Mouse (Mus musculus) embryo, embryonic 10.5 days (tissue): ENCODE results near the gene Lpar1.
"Not testable (repeated sequence)": the region's sequence is repeated elsewhere in the genome, so short reads cannot be mapped to it uniquely, and the experiment has no call there.

Source experiments
- DNase-seq: peaks from one replicate; pipeline ENCODE4 v3.0.0-alpha.2; 2015; ENCODE audit warnings: low spot score

Lpar1 gene

DNA sequence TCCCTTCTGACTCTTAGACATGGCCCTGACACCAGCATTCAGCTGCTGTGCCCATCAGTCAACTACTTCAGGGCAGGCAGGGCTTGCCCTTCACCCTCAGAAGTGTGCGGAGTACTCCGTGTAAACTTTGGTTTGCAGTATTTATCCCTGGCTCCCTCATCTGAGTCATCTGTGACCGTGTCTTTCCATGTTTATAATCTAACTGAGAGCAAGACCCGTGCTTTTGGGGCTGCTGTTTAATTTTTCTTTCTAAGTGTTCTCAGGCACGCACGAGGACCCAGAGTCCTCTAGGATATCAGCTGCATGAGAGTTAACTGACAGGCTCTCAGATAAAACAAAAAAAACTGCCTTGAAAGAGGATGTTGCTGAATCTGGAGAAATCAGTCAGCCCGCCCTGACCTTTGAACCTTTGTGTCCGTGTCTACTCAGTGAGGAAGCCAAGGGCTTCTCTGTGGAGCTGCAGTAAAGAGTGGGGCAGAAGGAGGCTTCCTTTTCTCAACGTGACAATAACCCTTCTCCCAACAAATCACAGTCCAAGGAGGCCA lies 7.7 kb downstream of the Lpar1 start:
- peak; percentile 75 for DNase-seq

DNA sequence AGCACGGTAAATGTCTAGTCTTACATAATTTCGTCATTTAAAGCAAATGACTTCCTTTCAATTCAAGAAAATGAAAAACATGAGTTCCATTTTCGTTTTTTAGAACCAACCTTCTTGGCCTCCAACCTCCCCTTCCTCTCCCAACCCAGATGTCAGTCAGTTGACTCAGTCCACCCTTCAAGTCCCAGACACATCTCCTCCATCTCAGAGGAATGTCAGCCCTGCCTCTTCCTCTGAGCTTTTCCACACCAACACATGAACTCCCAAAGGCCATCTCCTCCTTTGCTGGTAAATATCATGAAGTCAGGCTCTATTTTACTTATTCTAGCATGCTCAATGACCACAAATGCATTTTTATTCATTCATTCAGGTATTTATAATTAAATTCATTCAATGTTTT lies 10.5 kb downstream of the Lpar1 start:
- DNase-seq = no peak

DNA sequence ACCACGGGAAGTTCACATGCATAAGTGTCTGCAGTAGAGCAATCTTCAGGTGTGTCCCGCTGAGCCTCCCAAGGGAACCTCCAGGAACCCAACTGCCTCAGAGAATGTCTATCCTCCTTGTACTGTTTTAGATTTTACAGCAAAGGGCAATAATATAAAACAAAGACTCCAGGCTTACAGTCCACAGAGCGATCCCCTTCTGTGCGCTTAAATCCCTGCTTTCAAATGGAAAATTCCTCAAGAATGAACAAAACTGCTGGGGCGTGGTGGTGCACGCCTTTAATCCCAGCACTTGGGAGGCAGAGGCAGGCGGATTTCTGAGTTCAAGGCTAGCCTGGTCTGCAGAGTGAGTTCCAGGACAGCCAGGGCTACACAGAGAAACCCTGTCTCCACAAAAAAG lies 11.0 kb downstream of the Lpar1 start:
- DNase-seq = not testable (repeated sequence)

DNA sequence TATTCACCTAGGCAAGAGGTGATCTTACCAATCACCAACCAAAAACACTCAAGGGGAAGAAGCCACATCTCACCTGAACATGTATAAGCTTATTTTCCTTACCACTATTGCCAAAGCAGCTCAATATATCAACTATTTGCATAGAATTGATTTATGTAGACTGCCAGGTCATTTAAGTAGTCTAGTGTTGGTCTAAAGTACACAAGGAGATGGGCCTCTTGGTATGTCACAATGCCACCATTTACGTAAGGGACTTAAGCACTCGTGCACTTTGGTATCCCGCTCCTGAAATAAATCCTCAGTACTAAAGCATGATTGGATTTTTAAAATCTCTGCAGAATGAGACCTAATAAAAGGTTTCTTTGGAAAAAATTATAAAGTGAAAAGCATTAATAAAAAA lies 12.9 kb downstream of the Lpar1 start:
- no peak for DNase-seq

DNA sequence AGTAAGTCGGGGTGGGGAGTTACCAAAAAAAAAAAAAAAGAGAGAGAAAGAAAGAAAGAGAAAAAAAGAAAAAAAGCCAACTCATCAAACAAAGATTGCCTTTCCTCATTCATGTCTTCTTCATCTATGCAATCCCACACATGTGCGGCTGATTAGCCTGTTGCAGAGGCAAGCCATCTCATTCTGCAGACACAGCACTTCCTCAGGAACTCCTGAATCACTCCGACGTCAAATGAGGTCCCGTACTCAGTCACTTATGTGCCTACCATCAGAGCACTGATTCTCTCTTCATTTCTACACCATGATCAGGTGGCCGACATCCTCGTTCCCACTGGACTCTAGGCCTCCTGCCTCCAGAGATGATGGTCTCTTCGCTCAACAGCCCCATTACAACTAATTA lies 13.3 kb downstream of the Lpar1 start:
- no peak for DNase-seq

DNA sequence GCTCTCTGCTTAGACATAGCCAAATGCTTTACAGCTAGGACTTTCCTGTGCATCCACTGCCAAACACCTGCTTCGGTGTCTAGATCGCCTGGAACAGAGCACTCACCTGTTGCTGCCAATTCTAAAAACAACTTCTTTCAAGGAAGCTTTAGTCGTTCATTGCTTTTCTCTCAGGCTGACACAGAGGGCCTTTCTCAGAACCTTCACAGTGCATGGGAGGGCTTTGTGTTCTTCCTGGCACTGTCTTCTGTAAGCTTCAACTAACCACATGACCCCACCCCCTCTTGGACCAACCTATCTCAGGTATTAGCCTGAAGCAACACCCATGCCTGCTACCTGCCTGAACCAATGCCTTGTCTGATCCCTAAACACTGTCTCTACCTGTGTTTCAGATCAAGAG lies 15.0 kb downstream of the Lpar1 start:
- no peak for DNase-seq

DNA sequence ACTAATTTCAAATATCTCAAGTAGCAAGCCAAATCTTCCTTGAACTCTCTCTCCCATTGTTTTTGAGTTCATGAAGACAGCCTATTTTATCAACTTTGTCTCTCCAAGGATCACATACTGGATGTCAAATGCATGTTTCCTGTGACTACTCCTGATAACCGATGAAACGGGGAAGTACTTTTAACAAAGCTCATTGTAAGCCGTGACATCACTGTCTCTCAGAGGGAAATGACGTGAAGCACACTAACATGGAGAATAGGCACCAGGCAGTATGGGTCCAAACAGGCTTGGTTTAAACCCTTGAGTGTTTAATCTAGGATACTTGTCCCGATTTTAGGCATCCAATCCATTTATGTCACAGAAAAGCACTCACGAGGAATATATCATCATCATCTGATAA lies 17.9 kb downstream of the Lpar1 start:
- DNase-seq = no peak

DNA sequence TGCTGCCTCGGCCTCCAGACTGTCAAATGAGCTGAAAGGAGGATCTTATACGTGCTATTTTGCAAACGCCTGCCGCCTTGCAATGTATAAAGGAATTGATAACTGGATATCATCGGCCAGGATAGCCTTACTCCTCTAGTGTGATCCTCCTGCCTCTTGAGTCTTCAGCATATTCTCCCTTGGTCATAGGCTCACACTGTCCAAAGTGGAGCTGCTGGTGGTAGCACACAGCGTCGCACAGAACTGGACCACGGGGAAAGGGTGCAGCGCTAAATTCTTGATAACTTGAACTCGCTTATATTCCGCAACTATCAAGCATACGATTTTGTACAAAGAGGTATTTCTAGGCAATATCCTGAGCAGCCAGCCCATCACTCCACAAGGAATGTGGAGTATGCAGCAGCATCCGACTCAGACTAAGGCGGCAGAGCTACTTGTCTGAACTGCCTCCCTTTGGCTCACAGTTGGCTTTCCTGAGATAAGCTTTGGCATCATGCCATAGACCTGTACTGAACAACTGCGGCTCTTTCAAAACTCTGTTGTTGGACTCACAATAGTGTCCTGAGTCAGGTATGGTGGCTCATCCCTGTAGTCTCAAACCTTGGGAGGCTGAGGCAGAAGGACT lies 18.9 kb downstream of the Lpar1 start:
- no peak for DNase-seq

DNA sequence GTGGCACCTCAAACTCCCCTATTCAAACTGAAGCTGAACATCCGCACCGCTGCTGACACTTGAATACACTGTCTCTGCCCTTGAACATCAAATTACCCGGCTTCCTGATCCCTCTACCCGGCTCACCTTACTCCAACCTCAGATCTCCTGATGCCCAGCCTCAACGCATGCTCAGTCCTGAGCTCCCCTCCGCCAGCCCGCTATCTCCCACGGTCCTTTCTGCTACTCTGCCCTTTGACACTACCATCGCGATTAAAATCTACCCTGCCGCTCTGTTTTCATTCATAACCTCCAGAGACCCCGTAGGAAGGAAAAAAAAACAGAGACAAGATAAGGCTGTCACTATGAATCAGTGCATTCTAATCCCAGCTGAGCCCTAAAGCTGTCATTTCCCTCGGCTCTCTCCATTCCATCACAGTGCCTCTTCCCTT lies 19.5 kb downstream of the Lpar1 start:
- DNase-seq = peak; percentile 62

DNA sequence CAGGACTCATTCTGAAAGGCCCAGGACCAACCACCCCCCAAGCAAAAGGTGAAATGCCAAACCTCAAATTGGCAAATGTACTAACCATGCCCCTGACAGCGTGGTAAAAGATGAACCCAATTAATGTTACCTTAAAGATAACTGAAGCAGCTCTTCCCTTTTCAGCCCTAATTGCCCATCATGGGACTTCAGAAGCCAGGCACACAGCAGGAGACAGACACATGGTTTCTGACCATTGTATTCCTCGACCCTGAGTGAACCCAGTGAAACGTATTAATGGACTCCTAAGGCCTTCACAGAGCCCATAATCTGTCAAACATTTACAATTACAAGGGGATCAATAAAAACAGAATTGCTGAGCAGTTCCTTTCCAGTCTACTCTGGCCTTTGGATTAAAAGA lies 20.2 kb downstream of the Lpar1 start:
- peak; percentile 48 for DNase-seq

DNA sequence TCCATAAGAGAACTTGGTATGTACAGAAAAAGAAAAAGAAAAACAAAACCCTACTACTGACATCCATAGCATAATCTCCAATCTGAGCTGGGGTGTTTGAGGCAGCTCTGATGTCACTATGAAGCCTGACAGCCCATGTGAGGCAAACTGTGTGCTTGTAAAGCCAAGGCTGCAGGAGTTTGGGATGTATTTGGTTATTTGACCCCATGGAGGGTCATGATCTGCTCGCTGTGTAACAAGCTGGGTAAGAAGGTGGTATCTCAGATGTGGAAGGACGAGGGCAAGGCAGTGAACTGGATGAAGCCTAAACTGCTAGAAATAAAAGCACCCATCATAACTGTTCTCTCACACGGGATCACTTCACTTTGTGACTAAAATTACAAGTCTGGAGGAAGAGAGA lies 21.4 kb downstream of the Lpar1 start:
- DNase-seq = no peak

DNA sequence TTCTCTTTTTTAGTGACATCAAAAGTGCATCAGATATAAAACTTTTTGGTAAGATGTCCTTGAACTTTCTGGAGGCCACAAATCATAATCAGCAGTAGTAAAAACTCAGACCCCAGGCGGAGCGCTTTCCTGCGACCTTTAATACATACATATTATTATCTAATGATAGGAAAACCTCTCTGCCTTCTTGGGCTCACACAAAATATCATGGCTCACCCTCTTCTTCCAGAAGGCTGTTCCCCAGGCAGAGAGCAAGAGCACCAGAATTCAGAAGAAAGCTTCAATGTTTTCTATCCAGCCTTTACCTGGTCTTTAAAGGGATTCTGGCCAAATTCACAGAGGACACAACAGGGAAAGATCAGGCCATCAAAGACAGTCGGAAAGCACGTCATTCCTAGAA lies 23.0 kb downstream of the Lpar1 start:
- no peak for DNase-seq

DNA sequence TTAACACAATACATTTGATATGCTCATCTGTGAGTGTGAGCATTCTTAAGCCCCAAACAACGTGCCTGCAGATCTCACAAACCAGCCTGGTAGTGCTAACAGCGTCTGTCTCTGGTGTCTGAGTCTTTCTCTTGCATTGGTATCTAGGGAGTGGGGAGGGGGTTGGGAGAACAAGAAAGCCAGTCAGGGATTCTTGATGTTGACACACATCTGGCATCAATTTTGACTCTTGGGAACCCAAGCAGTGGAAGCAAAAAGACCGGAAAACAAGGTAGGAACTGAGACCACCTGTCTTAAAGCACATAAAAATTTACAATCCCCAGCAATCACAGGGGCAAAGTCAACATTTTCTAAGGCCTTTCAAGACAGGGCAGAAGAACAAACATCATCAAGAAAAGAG lies 23.4 kb downstream of the Lpar1 start:
- peak; percentile 82 for DNase-seq

DNA sequence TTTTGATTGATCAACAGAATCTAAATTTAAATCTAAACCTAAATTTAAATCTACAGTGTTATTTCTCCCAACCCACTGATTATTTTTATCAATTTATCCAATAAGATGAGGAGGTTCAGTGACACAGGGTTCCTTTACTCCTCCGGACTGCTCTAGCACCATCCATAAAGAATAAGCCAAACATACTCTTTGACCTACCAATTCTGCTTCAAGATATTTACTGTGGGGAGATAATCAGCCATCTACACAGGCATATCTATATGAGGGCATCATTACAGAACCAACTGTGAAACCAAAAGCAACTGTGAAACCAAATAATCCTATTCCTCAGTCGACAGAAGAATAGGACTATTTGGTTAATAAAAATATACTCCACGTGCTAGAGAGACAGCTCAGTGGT lies 25.8 kb downstream of the Lpar1 start:
- no peak for DNase-seq

DNA sequence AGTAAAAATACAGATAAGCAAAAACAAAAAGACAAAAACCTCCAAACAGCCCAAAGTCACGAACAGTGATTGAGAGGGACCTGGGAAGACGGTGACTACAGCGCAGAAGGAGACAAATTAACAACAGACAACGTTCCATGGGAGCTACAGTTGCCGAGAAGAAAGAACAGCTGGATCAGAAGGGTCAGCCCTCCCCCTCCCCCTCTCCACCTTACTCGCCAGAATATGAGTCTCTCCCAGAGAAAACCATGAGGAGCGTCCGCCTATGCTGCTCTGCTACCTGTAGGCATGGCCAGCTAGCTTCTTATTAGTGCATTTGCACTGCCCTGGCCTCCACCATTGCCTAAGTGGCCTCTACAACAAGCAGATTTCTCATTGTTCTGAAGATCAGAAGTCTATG lies 32.6 kb downstream of the Lpar1 start:
- no peak for DNase-seq

DNA sequence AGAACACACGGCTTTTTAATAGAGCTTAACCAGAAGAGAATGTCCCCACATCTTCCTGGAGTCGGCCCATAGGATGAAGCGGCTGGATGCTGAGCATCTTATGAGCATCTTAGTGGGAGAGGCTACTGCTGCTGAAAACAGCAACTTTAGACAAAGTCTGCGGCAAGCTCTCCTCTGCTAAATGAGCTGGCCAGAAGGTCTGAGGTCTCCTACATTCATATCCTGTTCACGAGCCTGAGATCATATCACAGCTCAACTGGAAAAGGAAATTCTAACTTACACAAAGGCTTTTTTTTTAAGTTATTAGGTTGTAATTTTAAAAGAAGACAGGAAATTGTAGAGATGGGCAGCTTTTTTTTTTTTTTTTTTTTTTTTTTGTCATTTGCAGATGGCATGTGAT lies 33.2 kb downstream of the Lpar1 start:
- no peak for DNase-seq

DNA sequence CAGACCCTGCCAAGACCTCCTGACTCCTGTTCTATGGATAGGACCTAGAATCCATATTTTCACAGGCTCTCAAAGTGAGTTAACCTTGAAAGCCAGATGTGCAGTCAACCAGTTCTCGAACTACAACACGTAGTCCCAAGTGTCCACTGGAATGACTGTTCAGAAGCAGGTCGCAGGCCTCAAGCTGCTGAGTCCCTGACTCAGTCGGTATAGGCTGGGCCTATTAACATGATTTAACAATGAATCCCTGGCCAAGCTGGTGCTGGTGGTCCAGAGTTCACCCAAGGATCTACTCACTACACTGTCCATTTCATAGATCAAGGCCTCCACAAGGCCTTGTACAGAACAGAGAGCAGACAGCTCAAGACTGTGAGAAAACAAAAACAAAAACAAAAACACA lies 33.8 kb downstream of the Lpar1 start:
- DNase-seq = no peak

DNA sequence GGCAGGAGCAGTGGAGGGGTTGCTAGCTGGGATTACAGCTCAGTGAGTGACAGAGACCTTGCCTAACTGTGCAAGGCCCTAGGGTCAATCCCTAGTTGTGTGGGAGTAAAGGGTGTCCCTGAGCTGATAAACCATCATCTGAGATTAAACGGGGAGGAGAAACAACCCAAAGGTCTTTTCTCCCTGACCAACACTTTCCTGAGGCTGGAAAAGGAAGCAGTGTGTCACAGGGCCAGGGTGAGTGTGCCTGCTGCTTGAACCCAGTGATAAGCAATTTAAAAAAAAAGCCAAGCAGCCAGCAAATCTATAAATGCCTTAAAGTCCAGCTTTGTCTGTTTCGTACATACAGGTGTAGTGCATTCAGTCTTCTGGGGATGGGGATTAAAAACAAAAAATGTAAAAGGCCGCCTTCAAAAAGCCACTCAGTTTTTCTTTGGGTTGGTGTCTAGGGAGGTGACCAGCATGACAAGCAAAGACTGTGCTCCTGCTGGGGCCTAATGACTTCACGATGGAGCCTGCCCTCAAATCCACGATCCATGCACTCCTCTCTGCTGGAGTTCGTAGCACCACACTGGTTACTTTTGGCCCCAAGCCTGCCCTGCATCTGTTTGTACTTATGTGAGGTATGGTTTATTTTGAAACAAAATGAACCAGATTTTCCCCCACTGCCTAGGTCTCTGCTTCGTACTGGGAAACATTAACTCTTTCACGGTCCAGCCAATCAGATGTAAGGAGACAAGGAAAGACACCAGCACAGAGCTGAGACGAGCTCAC lies 35.3 kb downstream of the Lpar1 start:
- peak; percentile 68 for DNase-seq

DNA sequence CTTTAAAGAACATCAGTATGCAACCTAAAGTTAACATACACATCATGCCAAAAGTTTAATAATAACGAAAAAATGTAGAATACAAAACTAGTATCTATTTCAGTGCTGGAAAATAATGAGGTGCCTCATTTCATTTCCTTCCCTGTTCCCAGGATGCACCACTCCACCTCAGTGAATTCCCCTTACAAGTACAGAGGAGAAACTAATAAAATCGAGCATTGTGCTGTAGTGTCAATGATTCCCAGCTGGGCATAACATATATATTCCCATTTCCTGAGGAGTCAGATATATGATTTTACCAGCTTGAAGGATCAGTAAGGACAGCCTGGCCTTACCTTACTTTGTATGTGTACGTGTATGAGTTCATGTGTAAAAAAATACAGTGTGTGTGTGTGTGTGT lies 36.9 kb downstream of the Lpar1 start:
- DNase-seq = no peak

DNA sequence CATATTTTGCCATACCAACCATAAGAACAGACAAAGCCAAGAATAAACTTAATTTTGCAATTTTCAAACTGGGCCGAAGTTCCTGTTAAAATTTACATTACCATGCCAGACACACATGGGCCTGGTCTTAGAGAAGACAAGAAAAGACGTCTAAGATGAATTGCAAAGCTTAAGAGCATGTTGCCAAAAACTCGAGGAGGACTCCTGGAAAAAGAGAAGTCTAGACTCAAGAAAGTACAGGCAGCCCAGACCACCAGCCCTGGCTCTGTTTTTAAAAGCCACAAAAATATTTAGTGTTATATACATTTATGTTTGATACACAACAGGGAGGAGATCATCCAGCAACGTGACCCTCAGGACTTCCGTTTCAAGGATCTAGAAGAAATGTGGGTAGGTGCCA lies 37.5 kb downstream of the Lpar1 start:
- no peak for DNase-seq

DNA sequence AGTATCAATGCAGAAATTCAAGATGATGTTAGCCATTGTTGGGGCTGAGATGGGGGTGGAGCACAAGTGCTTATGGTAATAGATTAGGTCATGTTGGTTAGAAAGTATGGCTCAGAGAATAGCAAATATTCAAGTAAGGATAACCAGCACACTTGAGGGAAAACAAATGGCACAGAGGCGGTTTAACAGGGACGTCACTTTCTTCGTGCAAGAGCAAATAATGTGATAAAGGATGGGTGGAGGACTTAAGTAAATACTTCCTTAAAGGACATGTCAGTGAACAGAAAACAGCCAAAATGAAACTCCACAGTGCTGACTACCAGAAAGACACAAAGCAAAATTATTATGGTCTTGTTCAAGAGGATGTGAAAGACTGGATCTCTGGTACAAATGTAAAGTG lies 42.1 kb downstream of the Lpar1 start:
- DNase-seq = no peak

DNA sequence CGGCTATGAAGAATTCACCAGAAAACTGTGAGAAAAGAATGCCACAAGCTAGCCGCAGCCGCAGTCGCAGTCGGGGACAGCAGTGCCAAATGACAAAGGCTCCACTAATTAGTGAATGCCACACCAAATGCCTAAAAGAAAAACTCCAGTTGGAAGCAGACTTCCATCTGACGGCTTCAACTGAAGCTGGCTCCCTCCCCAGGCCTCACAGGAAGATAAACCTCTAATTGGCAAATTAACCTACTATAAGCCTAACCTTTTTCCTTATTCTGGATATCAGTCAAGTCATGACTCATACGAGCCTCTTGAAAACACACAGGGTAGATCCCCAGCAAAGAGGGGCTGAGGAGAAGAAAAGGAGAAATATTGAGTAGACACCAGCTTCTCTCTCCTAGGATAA lies 44.9 kb downstream of the Lpar1 start:
- DNase-seq = no peak

DNA sequence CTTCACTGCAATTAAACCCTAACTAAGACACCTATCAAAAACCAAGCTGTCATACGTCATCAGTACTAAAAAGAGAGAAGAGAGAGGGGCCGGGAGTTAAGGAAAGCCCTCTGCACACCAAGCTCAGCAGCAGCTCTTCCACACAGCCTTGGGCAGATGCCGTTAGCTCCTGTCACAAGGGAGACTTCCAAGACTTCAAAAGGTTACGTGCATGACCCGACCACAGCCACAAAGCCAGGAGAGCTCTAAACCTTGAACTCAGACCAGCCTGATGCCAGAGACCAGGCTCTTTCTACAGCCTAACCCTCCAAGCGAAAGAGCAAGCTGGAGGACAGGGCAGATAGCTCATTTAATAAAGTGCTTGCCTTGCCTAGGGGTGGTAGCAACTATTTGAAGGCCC lies 46.2 kb downstream of the Lpar1 start:
- DNase-seq = no peak
